Mouse (Mus musculus): ENCODE measurements at regions not wholly inside any gene's neighbourhood (a gene's known extent, or its start where the extent isn't known, plus 50 kb on each side); places are given as distances from the start of the nearest gene placed in this dataset. TPM values are rescaled to one million over a fixed set of nuclear protein-coding genes. Genes with fewer than 3 reads are reported as not detected.

GRCm38 (mm10) chr8:109436056-109436455 is 57.8 kb upstream of the Pmfbp1 start:
- Histone ChIP-seq H3K4me3 (replicated peaks; ENCODE audit: low read depth, low read length) (no peak overlapping the region), H3K36me3 (ENCODE audit: control insufficient read depth, insufficient read depth, low read length) (no peaks in the 10 kb centered on the region), H3K9me3 (ENCODE audit: control insufficient read depth, low read length) (no peaks in the 10 kb centered on the region), H3K4me1 (ENCODE audit: control insufficient read depth, insufficient read depth, low read length) (0 out of 2 replicates have a peak, but pooled peaks cover 2% of the 10 kb centered on the region), H3K4me2 (ENCODE audit: low read length) (no peak overlapping the region; the same call in 1 of the 2 replicates), H3K9ac (replicated peaks; ENCODE audit: low read length) (no peak overlapping the region), H3K27ac (replicated peaks; ENCODE audit: low read depth, low read length) (peak overlapping the region; percentile 85), H3K27me3 (ENCODE audit: control insufficient read depth, insufficient read depth, low read length) (no peaks in the 10 kb centered on the region)
- 92% methylated on average over 4 of the region's 4 CpGs for WGBS
- no peak for DNase-seq
- ATAC-seq (ENCODE audit: low FRiP score, low TSS enrichment), result no peak

- 5% methylated on average over 19 of the region's 19 CpGs for WGBS
- peak overlapping the region; percentile 2; the same call in 1 of the 2 replicates for H3K9ac ChIP-seq (replicated peaks; ENCODE audit: low read length)
Observed at GRCm38 (mm10) chr8:109436830-109437567, 56.8 kb upstream of the Pmfbp1 start.

GRCm38 (mm10) chr8:109438531-109438930 is 55.3 kb upstream of the Pmfbp1 start:
- H3K4me2 ChIP-seq (ENCODE audit: low read length), result no peak overlapping the region
- H3K27me3 ChIP-seq (ENCODE audit: control insufficient read depth, insufficient read depth, low read length), result no peaks in the 10 kb centered on the region
- H3K36me3 ChIP-seq (ENCODE audit: control insufficient read depth, insufficient read depth, low read length), result no peaks in the 10 kb centered on the region
- WGBS, result 90% methylated on average over 7 of the region's 7 CpGs
- 0 out of 2 replicates have a peak, but pooled peaks cover 2% of the 10 kb centered on the region for H3K4me1 ChIP-seq (ENCODE audit: control insufficient read depth, insufficient read depth, low read length)
- H3K4me3 ChIP-seq (replicated peaks; ENCODE audit: low read depth, low read length), result no peak overlapping the region
- no peak for ATAC-seq (ENCODE audit: low FRiP score, low TSS enrichment)
- no peaks in the 10 kb centered on the region for H3K9me3 ChIP-seq (ENCODE audit: control insufficient read depth, low read length)
- no peak overlapping the region for H3K27ac ChIP-seq (replicated peaks; ENCODE audit: low read depth, low read length)
- no peak for DNase-seq
- H3K9ac ChIP-seq (replicated peaks; ENCODE audit: low read length), result no peak overlapping the region

More at GRCm38 (mm10) chr8:109436830-109437567, 56.8 kb upstream of the Pmfbp1 start:
- ATAC-seq (ENCODE audit: low FRiP score, low TSS enrichment) (peak; percentile 70; the same call in 1 of the 2 replicates), DNase-seq (peak; percentile 87)
- peak overlapping the region; percentile 85 for H3K27ac ChIP-seq (replicated peaks; ENCODE audit: low read depth, low read length)
- H3K4me3 ChIP-seq (replicated peaks; ENCODE audit: low read depth, low read length), result no peak overlapping the region
- no peaks in the 10 kb centered on the region for H3K9me3 ChIP-seq (ENCODE audit: control insufficient read depth, low read length)
- 0 out of 2 replicates have a peak, but pooled peaks cover 2% of the 10 kb centered on the region for H3K4me1 ChIP-seq (ENCODE audit: control insufficient read depth, insufficient read depth, low read length)
- peak overlapping the region; percentile 45 for H3K4me2 ChIP-seq (ENCODE audit: low read length)
- no peaks in the 10 kb centered on the region for H3K27me3 ChIP-seq (ENCODE audit: control insufficient read depth, insufficient read depth, low read length)
- no peaks in the 10 kb centered on the region for H3K36me3 ChIP-seq (ENCODE audit: control insufficient read depth, insufficient read depth, low read length)

Small RNA genes in the stretch of these regions (microRNA-seq; reads per million reads assigned to microRNA genes)
- gene Gm23163, result not detected
